Mouse (Mus musculus) embryo, embryonic 10.5 days (tissue): ENCODE results near the gene Ankmy1.

Experiments
- DNase-seq: peaks from one replicate; pipeline ENCODE4 v3.0.0-alpha.2; 2015; ENCODE audit warnings: low spot score

Ankmy1 gene

DNA sequence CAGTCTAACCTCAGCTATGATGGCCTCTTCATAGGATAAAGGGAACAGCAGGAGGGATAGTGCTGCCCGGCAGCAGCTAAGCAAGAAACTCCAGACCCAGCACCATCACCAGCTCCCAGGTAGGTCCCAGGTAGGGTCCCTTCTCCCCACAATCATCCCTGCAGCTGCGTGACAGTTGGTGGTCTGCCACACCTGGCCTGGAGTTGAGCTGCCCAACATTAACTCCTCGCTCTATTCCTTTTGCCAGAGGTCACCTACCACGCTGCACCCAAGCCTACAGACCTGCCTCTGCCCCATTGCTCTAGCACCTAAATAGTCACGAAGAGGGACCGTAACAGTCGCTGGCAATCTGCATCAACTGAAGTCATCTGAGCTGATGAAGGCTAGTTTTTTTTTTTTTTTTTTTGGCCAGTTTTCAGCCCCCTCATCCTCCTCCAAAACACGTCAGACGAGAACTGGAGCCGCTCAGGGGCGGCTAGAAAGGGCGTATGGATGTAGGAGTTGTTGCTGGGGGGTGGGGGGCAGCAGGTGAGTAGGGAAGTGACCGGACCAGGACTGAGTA lies 72.0 kb downstream of the Ankmy1 start:
- no peak for DNase-seq

DNA sequence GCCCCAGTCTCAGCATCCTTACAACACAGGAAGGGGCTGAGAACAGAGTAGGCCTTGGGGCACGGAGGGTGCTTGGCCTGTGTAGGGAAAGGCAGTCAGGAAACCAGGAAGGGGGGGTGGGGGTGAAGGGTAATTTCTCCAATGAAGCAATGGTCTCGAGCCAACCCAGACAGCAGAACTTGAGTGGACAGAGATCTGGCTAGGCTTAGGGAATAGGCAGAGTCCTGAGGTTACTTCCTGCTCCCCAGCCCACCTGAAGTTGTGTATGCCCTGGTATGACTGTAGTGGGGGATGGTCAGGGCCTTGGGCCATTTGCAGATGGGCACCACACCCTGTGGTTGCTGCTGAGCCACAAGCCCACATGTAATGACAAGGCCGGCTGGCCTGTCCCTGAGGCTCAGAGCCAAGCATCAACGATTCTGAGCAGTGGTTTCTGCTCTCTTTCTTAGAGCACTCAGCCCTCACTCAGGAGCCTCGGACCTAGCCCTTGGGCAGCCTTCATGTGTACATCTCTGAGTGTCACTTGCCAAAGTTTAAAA lies 86.9 kb downstream of the Ankmy1 start:
- DNase-seq, result no peak

DNA sequence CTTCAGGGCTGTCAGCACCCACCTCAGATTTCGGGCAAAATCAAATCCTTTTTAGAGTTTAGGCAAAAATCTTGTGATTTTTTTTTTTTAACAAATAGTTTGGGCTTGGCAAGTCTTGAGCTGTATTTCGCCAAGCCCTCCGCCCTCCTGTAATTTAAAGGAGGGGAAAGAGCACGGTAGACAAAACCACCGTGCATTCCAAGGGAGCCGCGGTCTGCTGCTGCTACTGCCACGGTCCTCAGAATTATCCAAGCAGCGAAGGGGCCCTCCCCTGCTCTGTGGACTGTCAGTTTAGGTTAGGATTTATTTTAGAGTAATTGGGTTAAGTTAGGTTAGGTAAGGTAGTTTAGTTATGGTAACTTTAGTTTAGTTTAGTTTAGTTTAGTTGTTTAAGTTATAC lies 87.6 kb downstream of the Ankmy1 start:
- no peak for DNase-seq

DNA sequence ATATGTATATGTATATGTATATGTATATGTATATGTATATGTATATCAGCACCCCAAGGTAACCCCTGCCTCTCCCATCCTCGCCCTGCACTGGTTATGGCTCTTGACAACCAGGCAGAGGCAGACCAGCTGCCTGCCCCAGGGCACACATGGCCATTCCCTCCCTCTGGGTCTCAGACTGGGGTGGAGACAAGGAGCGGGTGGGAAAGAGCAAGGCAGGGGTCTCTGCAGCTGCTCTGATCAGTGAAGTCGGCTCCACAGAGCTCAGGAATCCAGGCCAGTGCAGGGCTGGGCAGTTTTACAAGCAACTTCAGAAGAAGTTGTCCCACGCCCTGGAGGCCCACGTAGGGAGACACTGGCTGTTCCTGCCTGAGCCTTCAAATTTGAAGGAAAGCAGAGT lies 88.4 kb downstream of the Ankmy1 start:
- DNase-seq, result no peak
